Mouse (Mus musculus): ENCODE results near the gene Nhlh2.

- TF ChIP-seq POLR2A (IDR thresholded peaks at IDR 0.05; ENCODE audit: control insufficient read depth in 1 of 2, insufficient read depth in 1 of 2, low read depth in 1 of 2, low read length in 2 of 2, poor library complexity in 1 of 2), result no peak
- TF ChIP-seq CHD2 (IDR thresholded peaks at IDR 0.05; ENCODE audit: low read length), result no peak
- no peak for TF ChIP-seq CTCF (IDR thresholded peaks at IDR 0.05 in 2 of 3, conservative IDR thresholded peaks at IDR 0.05 in 1 of 3; ENCODE audit: control insufficient read depth in 1 of 3, insufficient read depth in 1 of 3, low read depth in 2 of 3, low read length in 3 of 3, poor library complexity in 1 of 3, severe bottlenecking in 1 of 3)
- TF ChIP-seq EP300 (IDR thresholded peaks at IDR 0.05; ENCODE audit: low read depth in 1 of 2, low read length in 2 of 2), result no peak
Observed at GRCm38 (mm10) chr3:102025659-102026058, 15.8 kb downstream of the Nhlh2 start.

All from MEL (cell line).